Mouse (Mus musculus) erythroblast, embryonic 14.5 days (primary cell): ENCODE results near the gene Sprr2k.

Experiments used
- GATA1 ChIP-seq: IDR thresholded peaks from 2 replicates; pipeline ENCODE4 v1.6.1; 2012; ENCODE audit warnings: low read length, inconsistent platforms, mixed read lengths
- TAL1 ChIP-seq: IDR thresholded peaks from 3 replicates; pipeline ENCODE4 v1.6.1; 2012; ENCODE audit warnings: low read length, inconsistent platforms, mixed read lengths

DNA sequence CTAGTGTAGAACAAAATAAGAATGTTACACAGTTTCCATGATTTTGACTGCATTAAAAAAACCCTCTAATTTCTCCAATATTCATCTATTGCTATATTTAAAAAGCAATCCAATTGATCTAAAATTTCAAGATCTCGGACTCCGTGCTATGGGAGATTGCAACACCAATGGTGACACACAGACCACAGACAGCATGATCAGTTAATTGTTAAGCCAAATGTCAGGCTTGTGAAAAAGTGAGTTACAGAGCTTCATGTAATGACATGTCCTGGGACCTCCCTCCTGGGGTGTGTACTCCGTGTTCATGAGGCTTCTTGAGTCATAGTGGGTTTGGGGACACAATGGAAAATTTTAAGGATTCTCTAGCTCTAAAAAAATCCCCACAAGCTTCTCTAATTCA, 7.8 kb downstream of the Sprr2k start:
- TF ChIP-seq GATA1 (no peak), TAL1 (no peak)
